17 mouse cellular contexts compared by ENCODE assay signal in genomic region chr2:103088099-103088498, GRCm38 (mm10). TPM values are rescaled to one million over a fixed set of nuclear protein-coding genes. Genes with fewer than 3 reads are reported as not detected.
DNase-seq lines count a peak whose midpoint lies in the region; ATAC-seq and TF ChIP-seq lines count a peak whose summit lies in the region.
"Had no signal": no experiment of that assay in that cellular context is flagged by ENCODE, and none has a peak within 500 bp of the region (broad histone marks: within the 10 kb centered on the region; RNA-seq: fewer than 3 reads in every experiment).

No protein-coding gene starts in this region.

- WGBS in heart, adult 2 months, result 98% methylated on average over 4 of the region's 4 CpGs
- WGBS in liver, postnatal 0 days (ENCODE audit: insufficient replicate concordance), result 93% methylated on average over 4 of the region's 4 CpGs

- no peak overlapping the region for H3K27ac ChIP-seq in heart, adult 2 months
- no peak overlapping the region for H3K27ac ChIP-seq in liver, postnatal 0 days (ENCODE audit: low read depth)
- no peak overlapping the region for H3K27ac ChIP-seq in ES-Bruce4 (ENCODE audit: insufficient read depth, low read length)
- H3K27ac ChIP-seq: forebrain, embryonic 12.5 days; midbrain, embryonic 12.5 days; neural tube, embryonic 12.5 days had no signal

- peak; percentile 53 for TF ChIP-seq CTCF in heart, adult 2 months (IDR thresholded peaks at IDR 0.05)
- TF ChIP-seq CTCF in liver, postnatal 0 days (IDR thresholded peaks at IDR 0.05; ENCODE audit: low read depth), result peak; percentile 50
- TF ChIP-seq CTCF in ES-Bruce4 (IDR thresholded peaks at IDR 0.05; ENCODE audit: low read depth, low read length), result peak; percentile 22

- TF ChIP-seq POLR2A in heart, adult 2 months (IDR thresholded peaks at IDR 0.05; ENCODE audit: insufficient read depth, low read depth, low read length), result no peak
- TF ChIP-seq POLR2A in ES-Bruce4 (IDR thresholded peaks at IDR 0.05; ENCODE audit: insufficient read depth, low read length), result no peak

- H3K4me1 ChIP-seq in heart, adult 2 months (ENCODE audit: control insufficient read depth, insufficient read depth, low read length), result no peaks in the 10 kb centered on the region
- H3K4me1 ChIP-seq in liver, postnatal 0 days (ENCODE audit: insufficient read depth), result no peaks in the 10 kb centered on the region
- H3K4me1 ChIP-seq in ES-Bruce4 (ENCODE audit: control insufficient read depth, insufficient read depth, low read length), result no peaks in the 10 kb centered on the region
- H3K4me1 ChIP-seq: midbrain, embryonic 12.5 days; neural tube, embryonic 12.5 days had no signal

- H3K36me3 ChIP-seq in heart, adult 2 months (ENCODE audit: control insufficient read depth, insufficient read depth, low read length), result no peaks in the 10 kb centered on the region; the same call in 1 of the 2 replicates
- peaks cover 24% of the 10 kb centered on the region; the same call in 1 of the 2 replicates for H3K36me3 ChIP-seq in liver, postnatal 0 days (replicated peaks; ENCODE audit: insufficient read depth, low read length)
- no peaks in the 10 kb centered on the region for H3K36me3 ChIP-seq in ES-Bruce4 (ENCODE audit: control insufficient read depth, insufficient read depth, low read length, poor library complexity, severe bottlenecking)

- no peaks in the 10 kb centered on the region for H3K27me3 ChIP-seq in heart, adult 2 months (ENCODE audit: control insufficient read depth, insufficient read depth, low read length)
- H3K27me3 ChIP-seq in liver, postnatal 0 days (ENCODE audit: insufficient read depth, low read length), result no peaks in the 10 kb centered on the region
- no peaks in the 10 kb centered on the region for H3K27me3 ChIP-seq in ES-Bruce4 (ENCODE audit: control insufficient read depth, insufficient read depth, low read length, poor library complexity, severe bottlenecking)
- H3K27me3 ChIP-seq: forebrain, embryonic 12.5 days; midbrain, embryonic 12.5 days; neural tube, embryonic 12.5 days had no signal

- no peaks in the 10 kb centered on the region; the same call in 1 of the 2 replicates for H3K9me3 ChIP-seq in liver, postnatal 0 days (ENCODE audit: low read length)
- no peaks in the 10 kb centered on the region for H3K9me3 ChIP-seq in ES-Bruce4 (replicated peaks; ENCODE audit: control insufficient read depth, insufficient read depth, low read length, poor library complexity, severe bottlenecking)
- H3K9me3 ChIP-seq: forebrain, embryonic 12.5 days; midbrain, embryonic 12.5 days; neural tube, embryonic 12.5 days had no signal

- H3K4me3 ChIP-seq in heart, adult 2 months, result no peak overlapping the region
- H3K4me3 ChIP-seq in liver, postnatal 0 days (ENCODE audit: low read depth, low read length), result no peak overlapping the region
- H3K4me3 ChIP-seq in ES-Bruce4 (ENCODE audit: low read depth, low read length), result no peak overlapping the region
- H3K4me3 ChIP-seq: forebrain, embryonic 12.5 days; midbrain, embryonic 12.5 days; neural tube, embryonic 12.5 days had no signal

- no peak for ATAC-seq in liver, postnatal 0 days

- H3K79me2 ChIP-seq in heart, adult 2 months (replicated peaks; ENCODE audit: control insufficient read depth, insufficient read depth, low read length), result no peaks in the 10 kb centered on the region

- TF ChIP-seq EP300 in heart, adult 2 months (IDR thresholded peaks at IDR 0.05; ENCODE audit: insufficient read depth, low read depth, low read length), result no peak
- no peak for TF ChIP-seq EP300 in liver, postnatal 0 days (IDR thresholded peaks at IDR 0.05; ENCODE audit: low read depth)
- no peak for TF ChIP-seq EP300 in ES-Bruce4 (IDR thresholded peaks at IDR 0.05; ENCODE audit: insufficient read depth, low read depth, low read length)

- DNase-seq in heart, adult 2 months, result no peak
- DNase-seq in heart, adult 9 months (ENCODE audit: low spot score in 2 of 2), result no peak
- no peak for DNase-seq in liver, postnatal 0 days
- no peak for DNase-seq in liver
- peak; percentile 20 for DNase-seq in induced T-regulatory cell, adult 2 months (ENCODE audit: low read depth)
- no peak for DNase-seq in layer of hippocampus, adult 11-12 months (ENCODE audit: low spot score)
- DNase-seq in lung, postnatal 25 days (ENCODE audit: low spot score), result no peak
- DNase-seq: adrenal gland, postnatal 14 days; cerebellum, adult 8-10 months; gastrocnemius, postnatal 14 days; kidney, adult 9 months; lung, adult 18-20 months; right cerebral cortex, postnatal 25 days had no signal

- intact Hi-C loops in heart, adult 2 months (cut with DNase I), result loop anchor here (5.0 kb wide), 2 partner anchors 286 to 334 kb away; no protein-coding TSS in a partner anchor

- H3K4me2 ChIP-seq in liver, postnatal 0 days (ENCODE audit: low read depth, low read length), result no peak overlapping the region
- H3K4me2 ChIP-seq: forebrain, embryonic 12.5 days; midbrain, embryonic 12.5 days; neural tube, embryonic 12.5 days had no signal

- no peak overlapping the region for H3K9ac ChIP-seq in heart, adult 2 months (ENCODE audit: low read depth, low read length)
- H3K9ac ChIP-seq in liver, postnatal 0 days (replicated peaks), result no peak overlapping the region
- H3K9ac ChIP-seq in ES-Bruce4 (ENCODE audit: low read depth, poor library complexity, severe bottlenecking), result no peak overlapping the region
- H3K9ac ChIP-seq: forebrain, embryonic 12.5 days; midbrain, embryonic 12.5 days; neural tube, embryonic 12.5 days had no signal

RNA-seq across cellular contexts. Expression of gene Apip, which starts 14.6 kb away (rescaled TPM):
- 10 to 100 TPM; 62.5 to 74.7 TPM for total RNA-seq in heart, adult 2 months (2021)
- 44.2 and 65.5 TPM in 2 replicates for polyA plus RNA-seq in heart, adult 2 months (2012; rRNA removed)
- 28.0 and 28.2 TPM in 2 replicates for polyA plus RNA-seq in liver, postnatal 0 days (2015; fragmentation: Nextera tagmentation; extraction: Ambion mirVana)
- polyA plus RNA-seq in ES-Bruce4 (2011; ENCODE audit: insufficient read depth, insufficient read length, low read depth, missing spikeins), result 18.6 TPM in 2 replicates

RNA-seq across cellular contexts. Expression of gene Pdhx, which starts 14.8 kb away (rescaled TPM):
- 100 to 1,000 TPM; 147 to 162 TPM for total RNA-seq in heart, adult 2 months (2021)
- polyA plus RNA-seq in heart, adult 2 months (2012; rRNA removed), result 102 and 124 TPM in 2 replicates
- 17.4 and 18.1 TPM in 2 replicates for polyA plus RNA-seq in liver, postnatal 0 days (2015; fragmentation: Nextera tagmentation; extraction: Ambion mirVana)
- polyA plus RNA-seq in ES-Bruce4 (2011; ENCODE audit: insufficient read depth, insufficient read length, low read depth, missing spikeins), result 16.7 and 19.5 TPM in 2 replicates
